Mouse (Mus musculus): Measurements from ENCODE around the gene Mcam. TPM values are rescaled to one million over a fixed set of nuclear protein-coding genes. Genes with fewer than 3 reads are reported as not detected.

The Mcam gene
- polyA plus RNA-seq, 1 experiment from 2014 or later: 12.9 TPM

DNA sequence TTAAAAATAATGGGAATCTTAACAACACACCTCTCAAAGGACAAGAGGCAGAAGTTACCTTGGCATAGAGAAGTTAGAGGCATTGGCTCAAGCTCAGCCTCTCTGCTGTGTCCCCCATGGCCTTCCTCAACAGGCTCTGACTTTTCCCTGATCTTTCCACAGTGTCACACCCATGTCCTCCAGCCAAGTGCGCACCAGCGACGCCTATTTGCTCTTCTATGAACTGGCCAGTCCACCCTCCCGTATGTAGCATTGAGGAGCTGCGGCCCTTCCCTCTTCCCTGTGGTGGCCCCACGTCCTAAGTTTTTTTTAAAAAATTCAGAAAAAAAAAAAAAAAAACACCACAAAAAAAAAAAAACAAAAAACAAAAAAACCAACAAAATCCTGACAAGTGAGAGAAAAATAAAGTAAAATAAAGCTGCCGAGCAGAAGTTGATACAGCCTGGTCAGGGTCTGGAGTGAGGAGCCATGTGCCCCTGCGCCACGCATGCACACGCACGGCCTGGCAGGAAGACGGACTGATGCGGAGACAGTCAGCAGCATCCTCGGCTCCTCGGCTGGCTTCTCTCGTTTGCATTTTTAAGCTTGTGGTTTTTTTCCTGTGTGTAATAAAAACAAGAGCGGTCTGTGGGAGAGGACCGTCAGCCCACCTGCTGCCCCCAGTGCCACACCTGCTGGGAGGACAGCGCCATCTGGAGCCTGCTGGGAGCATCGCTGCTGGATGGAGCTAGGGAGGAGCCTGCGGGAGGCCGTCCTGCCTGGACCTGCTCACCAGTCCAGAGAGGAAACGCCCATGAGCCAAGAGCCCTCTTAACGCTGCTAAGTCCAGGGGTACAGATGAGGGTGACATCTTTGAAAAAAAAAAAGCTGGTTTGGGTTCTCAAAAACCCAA lies 40.4 kb upstream of the Mcam start:
- H3K9ac ChIP-seq (replicated peaks; ENCODE audit: low read depth, low read length): no peak overlapping the region
- H3K4me3 ChIP-seq (replicated peaks; ENCODE audit: low read length): no peak overlapping the region
- WGBS: 28% methylated on average over 24 of the region's 24 CpGs
- H3K27me3 ChIP-seq (replicated peaks; ENCODE audit: control insufficient read depth, insufficient read depth, low read length): no peaks in the 10 kb centered on the region
- H3K4me1 ChIP-seq (replicated peaks; ENCODE audit: control insufficient read depth, insufficient read depth, low read length): peaks cover 12% of the 10 kb centered on the region
- peak; percentile 45; the same call in 1 of the 2 replicates for ATAC-seq
- no peak overlapping the region for H3K27ac ChIP-seq (ENCODE audit: low read length)
- peak overlapping the region; percentile 44 for H3K4me2 ChIP-seq (ENCODE audit: low read length)
- H3K36me3 ChIP-seq (ENCODE audit: control insufficient read depth, insufficient read depth): no peaks in the 10 kb centered on the region
- H3K9me3 ChIP-seq (ENCODE audit: control insufficient read depth, low read length): no peaks in the 10 kb centered on the region

DNA sequence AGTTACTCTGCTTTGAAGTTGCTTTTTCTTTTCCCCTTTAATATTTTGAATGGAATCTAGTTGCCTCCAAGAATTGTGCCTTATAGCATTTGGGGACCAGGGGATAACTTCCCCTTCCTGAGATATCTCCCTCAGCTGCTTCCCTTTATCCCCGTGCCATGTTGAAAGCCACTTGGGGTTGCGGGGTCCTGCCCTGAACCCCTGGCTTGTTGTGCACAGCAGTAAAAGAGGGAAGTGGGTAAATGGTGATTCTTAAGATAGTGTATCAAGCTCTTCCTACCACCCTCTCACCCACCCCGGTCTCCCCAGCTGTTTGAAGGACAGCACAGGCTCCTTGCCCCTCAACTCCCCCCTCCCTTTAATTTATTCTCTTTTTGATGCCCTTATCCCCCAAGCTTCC lies 39.5 kb upstream of the Mcam start:
- H3K27me3 ChIP-seq (replicated peaks; ENCODE audit: control insufficient read depth, insufficient read depth, low read length): no peaks in the 10 kb centered on the region
- H3K27ac ChIP-seq (ENCODE audit: low read length): no peak overlapping the region
- WGBS: 92% methylated on average over 3 of the region's 3 CpGs
- H3K9me3 ChIP-seq (ENCODE audit: control insufficient read depth, low read length): no peaks in the 10 kb centered on the region
- no peak overlapping the region for H3K4me2 ChIP-seq (ENCODE audit: low read length)
- H3K4me1 ChIP-seq (replicated peaks; ENCODE audit: control insufficient read depth, insufficient read depth, low read length): peaks cover 12% of the 10 kb centered on the region
- H3K36me3 ChIP-seq (ENCODE audit: control insufficient read depth, insufficient read depth): no peaks in the 10 kb centered on the region
- H3K9ac ChIP-seq (replicated peaks; ENCODE audit: low read depth, low read length): no peak overlapping the region
- no peak overlapping the region for H3K4me3 ChIP-seq (replicated peaks; ENCODE audit: low read length)
- ATAC-seq: no peak

DNA sequence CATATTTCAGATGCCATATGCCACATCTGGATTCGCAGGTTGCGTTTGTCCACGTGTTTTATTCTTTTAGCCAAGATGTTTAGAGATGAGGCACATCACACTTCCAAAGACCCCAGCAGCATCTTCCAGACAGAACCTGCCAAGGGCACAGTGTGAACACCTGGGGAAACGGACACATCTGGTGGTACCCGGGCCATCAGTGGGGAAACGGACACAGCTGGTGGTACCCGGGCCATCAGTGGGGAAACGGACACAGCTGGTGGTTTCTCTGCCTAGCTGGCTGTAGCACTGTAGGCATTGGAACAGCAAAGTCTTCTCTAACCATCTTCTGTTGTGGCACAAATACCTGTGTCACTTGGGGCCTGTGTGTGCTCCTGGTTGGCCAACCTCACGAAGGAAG lies 38.5 kb upstream of the Mcam start:
- no peaks in the 10 kb centered on the region for H3K27me3 ChIP-seq (replicated peaks; ENCODE audit: control insufficient read depth, insufficient read depth, low read length)
- no peak overlapping the region for H3K9ac ChIP-seq (replicated peaks; ENCODE audit: low read depth, low read length)
- H3K4me3 ChIP-seq (replicated peaks; ENCODE audit: low read length): no peak overlapping the region
- H3K4me1 ChIP-seq (replicated peaks; ENCODE audit: control insufficient read depth, insufficient read depth, low read length): peaks cover 12% of the 10 kb centered on the region
- no peak for ATAC-seq
- H3K27ac ChIP-seq (ENCODE audit: low read length): no peak overlapping the region
- no peak overlapping the region for H3K4me2 ChIP-seq (ENCODE audit: low read length)
- no peaks in the 10 kb centered on the region for H3K9me3 ChIP-seq (ENCODE audit: control insufficient read depth, low read length)
- 94% methylated on average over 9 of the region's 9 CpGs for WGBS
- no peaks in the 10 kb centered on the region for H3K36me3 ChIP-seq (ENCODE audit: control insufficient read depth, insufficient read depth)

DNA sequence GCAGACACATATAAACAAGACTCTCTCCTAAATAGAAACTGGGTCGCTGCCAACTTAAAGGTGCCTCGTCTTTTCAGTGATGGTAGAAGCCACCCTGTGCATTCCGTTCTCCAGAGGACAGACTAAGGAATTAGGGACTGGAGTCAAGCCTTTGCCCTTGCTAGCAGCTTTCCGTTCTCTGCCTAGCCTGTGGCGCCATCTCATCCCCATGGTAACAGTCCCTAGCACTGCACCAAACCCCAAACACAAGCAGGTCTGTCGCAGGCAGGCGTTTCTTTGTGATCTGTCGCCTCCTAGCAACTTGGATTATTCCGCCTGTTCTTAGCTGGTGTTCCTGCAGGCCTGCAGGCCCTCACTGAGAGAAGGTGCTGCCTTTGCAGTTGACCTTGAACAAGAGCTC lies 37.7 kb upstream of the Mcam start:
- ATAC-seq: peak; percentile 80
- Histone ChIP-seq H3K27me3 (replicated peaks; ENCODE audit: control insufficient read depth, insufficient read depth, low read length) (no peaks in the 10 kb centered on the region), H3K9me3 (ENCODE audit: control insufficient read depth, low read length) (no peaks in the 10 kb centered on the region), H3K4me3 (replicated peaks; ENCODE audit: low read length) (no peak overlapping the region), H3K4me1 (replicated peaks; ENCODE audit: control insufficient read depth, insufficient read depth, low read length) (peaks cover 12% of the 10 kb centered on the region), H3K9ac (replicated peaks; ENCODE audit: low read depth, low read length) (no peak overlapping the region), H3K36me3 (ENCODE audit: control insufficient read depth, insufficient read depth) (no peaks in the 10 kb centered on the region), H3K4me2 (ENCODE audit: low read length) (no peak overlapping the region), H3K27ac (ENCODE audit: low read length) (peak overlapping the region; percentile 58)
- 11% methylated on average over 9 of the region's 9 CpGs for WGBS

DNA sequence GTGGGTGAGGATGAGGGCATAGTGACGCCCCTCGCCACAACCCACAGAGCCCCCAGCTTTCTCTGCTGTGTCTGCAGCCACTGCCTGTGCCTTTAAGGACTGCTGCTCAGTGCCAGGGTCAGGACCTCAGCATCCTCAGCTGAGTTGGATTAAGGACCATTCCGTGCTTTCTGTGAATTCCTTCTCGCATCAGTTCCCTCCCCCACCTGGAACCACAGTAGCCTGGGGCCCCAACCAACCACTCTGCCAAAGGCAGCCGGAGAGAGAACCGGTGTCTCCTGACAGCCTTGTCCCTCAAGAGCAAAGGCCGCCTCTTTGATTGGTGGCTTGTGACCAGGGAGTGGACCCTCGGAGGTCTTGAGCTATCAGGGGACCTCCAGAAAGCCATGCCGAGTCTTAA lies 32.8 kb upstream of the Mcam start, which contains the start of gene Mfrp:
Mfrp (plus strand) TSS at position 240 of the 400 bp plus-strand sequence.
- H3K4me3 ChIP-seq (replicated peaks; ENCODE audit: low read length): no peak within 1 kb of the TSS
- peaks cover 8% of the 10 kb centered on the region for H3K4me1 ChIP-seq (replicated peaks; ENCODE audit: control insufficient read depth, insufficient read depth, low read length)
- no peaks in the 10 kb centered on the region for H3K27me3 ChIP-seq (replicated peaks; ENCODE audit: control insufficient read depth, insufficient read depth, low read length)
- H3K4me2 ChIP-seq (ENCODE audit: low read length): no peak within 1 kb of the TSS
- no peak within 1 kb of the TSS for H3K27ac ChIP-seq (ENCODE audit: low read length)
- ATAC-seq: no peak
- no peaks in the 10 kb centered on the region for H3K9me3 ChIP-seq (ENCODE audit: control insufficient read depth, low read length)
- no peaks in the 10 kb centered on the region for H3K36me3 ChIP-seq (ENCODE audit: control insufficient read depth, insufficient read depth)
- 59% methylated on average over 9 of the region's 9 CpGs for WGBS
- H3K9ac ChIP-seq (replicated peaks; ENCODE audit: low read depth, low read length): no peak within 1 kb of the TSS

DNA sequence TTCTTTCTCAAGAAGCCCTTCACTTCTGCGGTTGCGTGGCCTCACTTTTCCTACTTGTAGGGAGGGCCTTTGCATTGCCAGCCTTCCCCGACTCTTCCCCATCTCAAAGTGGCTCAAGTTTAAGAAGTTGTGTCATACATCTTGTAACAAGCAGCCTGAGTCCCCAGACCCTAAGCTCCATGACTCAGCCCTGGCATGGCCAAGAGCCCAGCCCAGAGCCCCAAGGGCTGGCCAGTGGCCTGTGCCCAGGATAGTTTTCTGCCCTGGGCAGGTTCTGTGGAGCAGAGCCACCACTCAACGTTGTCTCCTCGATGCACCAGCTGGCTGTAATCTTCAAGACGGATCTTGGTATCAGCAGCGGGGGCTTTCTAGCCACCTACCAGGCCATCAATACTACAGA lies 29.4 kb upstream of the Mcam start:
- H3K4me1 ChIP-seq (replicated peaks; ENCODE audit: control insufficient read depth, insufficient read depth, low read length): peaks cover 37% of the 10 kb centered on the region
- 93% methylated on average over 7 of the region's 7 CpGs for WGBS

DNA sequence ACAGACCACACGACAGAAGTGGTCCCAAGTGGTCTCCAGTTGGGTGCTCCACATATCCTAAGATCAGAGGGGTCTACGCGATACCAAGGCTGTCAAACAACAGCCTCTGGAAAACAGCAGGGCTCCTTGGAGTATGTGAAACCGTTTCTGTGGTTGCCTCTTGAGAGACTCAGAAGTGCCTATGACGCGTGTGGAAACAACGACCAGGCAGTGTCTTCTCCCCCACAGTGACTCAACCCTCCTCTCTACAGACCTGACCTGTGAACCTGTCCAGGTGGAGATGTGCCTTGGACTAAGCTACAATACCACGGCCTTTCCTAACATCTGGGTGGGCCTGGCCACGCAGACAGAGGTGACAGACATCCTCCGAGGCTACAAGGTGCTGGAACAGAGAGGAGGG lies 28.5 kb upstream of the Mcam start:
- H3K4me1 ChIP-seq (replicated peaks; ENCODE audit: control insufficient read depth, insufficient read depth, low read length): peaks cover 45% of the 10 kb centered on the region
- H3K4me2 ChIP-seq (ENCODE audit: low read length): no peak overlapping the region
- ATAC-seq: no peak
- H3K27me3 ChIP-seq (replicated peaks; ENCODE audit: control insufficient read depth, insufficient read depth, low read length): no peaks in the 10 kb centered on the region
- no peaks in the 10 kb centered on the region for H3K36me3 ChIP-seq (ENCODE audit: control insufficient read depth, insufficient read depth)
- 93% methylated on average over 10 of the region's 10 CpGs for WGBS
- H3K9ac ChIP-seq (replicated peaks; ENCODE audit: low read depth, low read length): no peak overlapping the region
- H3K27ac ChIP-seq (ENCODE audit: low read length): no peak overlapping the region
- H3K9me3 ChIP-seq (ENCODE audit: control insufficient read depth, low read length): no peaks in the 10 kb centered on the region
- H3K4me3 ChIP-seq (replicated peaks; ENCODE audit: low read length): no peak overlapping the region

More for the DNA sequence above, 29.4 kb upstream of the Mcam start:
- H3K4me2 ChIP-seq (ENCODE audit: low read length): no peak overlapping the region
- H3K27ac ChIP-seq (ENCODE audit: low read length): no peak overlapping the region
- no peaks in the 10 kb centered on the region for H3K9me3 ChIP-seq (ENCODE audit: control insufficient read depth, low read length)
- H3K4me3 ChIP-seq (replicated peaks; ENCODE audit: low read length): no peak overlapping the region
- no peaks in the 10 kb centered on the region for H3K27me3 ChIP-seq (replicated peaks; ENCODE audit: control insufficient read depth, insufficient read depth, low read length)
- no peak for ATAC-seq
- no peaks in the 10 kb centered on the region for H3K36me3 ChIP-seq (ENCODE audit: control insufficient read depth, insufficient read depth)
- H3K9ac ChIP-seq (replicated peaks; ENCODE audit: low read depth, low read length): no peak overlapping the region

DNA sequence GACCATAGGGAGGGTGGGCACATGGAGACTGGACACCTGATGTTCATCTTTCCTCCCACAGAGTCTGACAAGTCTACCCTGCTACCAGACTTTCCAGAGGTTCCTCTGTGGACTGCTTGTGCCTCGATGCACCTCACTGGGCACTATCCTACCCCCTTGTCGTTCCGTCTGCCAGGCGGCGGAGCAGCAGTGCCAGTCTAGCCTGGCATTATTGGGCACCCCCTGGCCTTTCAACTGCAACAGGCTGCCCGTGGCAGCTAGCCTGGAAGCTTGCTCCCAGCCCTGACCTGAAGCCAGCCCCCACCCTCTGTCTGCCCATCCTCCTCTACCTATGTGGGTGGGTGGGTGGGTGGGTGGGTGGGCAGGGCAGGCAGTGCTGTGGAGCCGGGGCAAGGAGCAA lies 28.1 kb upstream of the Mcam start:
- no peak overlapping the region for H3K9ac ChIP-seq (replicated peaks; ENCODE audit: low read depth, low read length)
- WGBS: 90% methylated on average over 7 of the region's 7 CpGs
- no peaks in the 10 kb centered on the region for H3K36me3 ChIP-seq (ENCODE audit: control insufficient read depth, insufficient read depth)
- H3K27me3 ChIP-seq (replicated peaks; ENCODE audit: control insufficient read depth, insufficient read depth, low read length): no peaks in the 10 kb centered on the region
- ATAC-seq: no peak
- H3K4me1 ChIP-seq (replicated peaks; ENCODE audit: control insufficient read depth, insufficient read depth, low read length): peaks cover 45% of the 10 kb centered on the region
- no peak overlapping the region for H3K27ac ChIP-seq (ENCODE audit: low read length)
- H3K9me3 ChIP-seq (ENCODE audit: control insufficient read depth, low read length): no peaks in the 10 kb centered on the region
- H3K4me3 ChIP-seq (replicated peaks; ENCODE audit: low read length): no peak overlapping the region
- H3K4me2 ChIP-seq (ENCODE audit: low read length): no peak overlapping the region

DNA sequence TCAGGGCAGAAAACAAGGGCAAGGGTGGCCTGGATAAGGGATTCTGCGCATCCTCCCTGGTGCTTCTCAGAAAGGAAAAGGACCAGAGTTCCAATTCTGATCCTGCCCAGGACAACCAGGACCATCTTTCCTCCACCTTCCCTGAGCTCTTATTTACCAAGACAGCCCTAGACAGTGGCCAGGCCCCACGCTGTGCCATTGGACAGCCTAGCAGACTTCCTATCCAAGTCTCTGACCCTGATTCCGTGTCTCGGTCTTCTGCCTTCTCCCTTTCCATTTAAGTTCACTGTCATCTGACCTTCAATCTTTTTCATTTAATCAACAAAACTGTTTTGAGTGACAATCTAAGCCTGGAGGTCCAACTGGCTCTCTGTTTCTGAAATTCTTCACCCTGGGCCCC lies 27.7 kb upstream of the Mcam start:
- no peaks in the 10 kb centered on the region for H3K9me3 ChIP-seq (ENCODE audit: control insufficient read depth, low read length)
- peak overlapping the region; percentile 71; the same call in 1 of the 2 replicates for H3K27ac ChIP-seq (ENCODE audit: low read length)
- WGBS: 72% methylated on average over 4 of the region's 4 CpGs
- H3K9ac ChIP-seq (replicated peaks; ENCODE audit: low read depth, low read length): no peak overlapping the region; the same call in 1 of the 2 replicates
- ATAC-seq: no peak
- peaks cover 45% of the 10 kb centered on the region for H3K4me1 ChIP-seq (replicated peaks; ENCODE audit: control insufficient read depth, insufficient read depth, low read length)
- H3K27me3 ChIP-seq (replicated peaks; ENCODE audit: control insufficient read depth, insufficient read depth, low read length): no peaks in the 10 kb centered on the region
- H3K4me2 ChIP-seq (ENCODE audit: low read length): peak overlapping the region; percentile 35; the same call in 1 of the 2 replicates
- no peaks in the 10 kb centered on the region for H3K36me3 ChIP-seq (ENCODE audit: control insufficient read depth, insufficient read depth)
- H3K4me3 ChIP-seq (replicated peaks; ENCODE audit: low read length): no peak overlapping the region

All from forebrain, embryonic 16.5 days (tissue).